Mouse (Mus musculus) ES-Bruce4 (cell line): ENCODE results near the gene Scml4.

Experiments
- CTCF ChIP-seq: IDR thresholded peaks from one replicate; pipeline ENCODE4 v1.8.1; 2011; ENCODE audit warnings: low read depth, low read length
- EP300 ChIP-seq: IDR thresholded peaks from 2 replicates; pipeline ENCODE4 v1.6.1; 2011; ENCODE audit warnings: low read depth, low read length; ENCODE audit not compliant: insufficient read depth
- POLR2A ChIP-seq: IDR thresholded peaks from one replicate; pipeline ENCODE4 v1.8.1; 2011; ENCODE audit warnings: low read length; ENCODE audit not compliant: insufficient read depth

GRCm38 (mm10) chr10:42862102-42862740 is 2.1 kb downstream of the Scml4 start:
- TF ChIP-seq CTCF (no peak), POLR2A (no peak), EP300 (no peak)
